Mouse (Mus musculus) lung, embryonic 15.5 days (tissue): ENCODE data around the gene 4930519G04Rik. TPM values are rescaled to one million over a fixed set of nuclear protein-coding genes. Genes with fewer than 3 reads are reported as not detected.

ENCODE experiments used
- microRNA-seq: library from miRNA; unstranded; fragments of <30 nt; microRNA quantifications from one replicate; pipeline ENCODE4, GENCODE M21; 2016
- polyA plus RNA-seq: library from polyadenylated mRNA; unstranded; fragments of >200 nt; fragmentation: Nextera tagmentation; extraction: Ambion mirVana; gene quantifications from 2 replicates; pipeline ENCODE4 v1.2.1, GENCODE M21; 2015

4930519G04Rik gene
- polyA plus RNA-seq, 1 experiment from 2014 or later = not detected

Small RNA genes within 50 kb of the gene (microRNA-seq; reads per million reads assigned to microRNA genes)
- gene Mir6240 = 7.0 reads per million, percentile 25 among the genes with 10 or more reads in this experiment

Other genes starting within 250 kb of the 4930519G04Rik start
- gene Trpv4, start 195.2 kb upstream of the 4930519G04Rik start, polyA plus RNA-seq = 2.0 and 2.2 TPM in 2 replicates
- gene Gltp, start 162.7 kb upstream of the 4930519G04Rik start, polyA plus RNA-seq = 95.4 and 106 TPM in 2 replicates
- gene Tchp, start 145.9 kb upstream of the 4930519G04Rik start, polyA plus RNA-seq = 12.3 and 12.8 TPM in 2 replicates
- 77.4 and 79.3 TPM in 2 replicates for gene Ankrd13a, start 79.0 kb upstream of the 4930519G04Rik start, polyA plus RNA-seq
- 48.7 and 49.3 TPM in 2 replicates for gene Git2, start 78.1 kb upstream of the 4930519G04Rik start, polyA plus RNA-seq
- 76.5 and 76.8 TPM in 2 replicates for gene 1500011B03Rik, start 30.2 kb upstream of the 4930519G04Rik start, polyA plus RNA-seq
- not detected in 2 replicates for gene Gm9936, start 5.0 kb downstream of the 4930519G04Rik start, polyA plus RNA-seq
- 6.2 and 9.2 TPM in 2 replicates for gene Oasl2, start 43.3 kb downstream of the 4930519G04Rik start, polyA plus RNA-seq
- gene Oasl1, start 69.6 kb downstream of the 4930519G04Rik start, polyA plus RNA-seq = 0.70 and 1.2 TPM in 2 replicates
- gene 2210016L21Rik, start 88.5 kb downstream of the 4930519G04Rik start, polyA plus RNA-seq = 47.1 and 49.3 TPM in 2 replicates
- gene Hnf1a, start 117.4 kb downstream of the 4930519G04Rik start, polyA plus RNA-seq = 0.15 TPM in 1 of 2 replicates, not detected in the other
- gene Sppl3, start 157.5 kb downstream of the 4930519G04Rik start, polyA plus RNA-seq = 19.0 and 25.2 TPM in 2 replicates
- gene Gm10401, start 244.6 kb downstream of the 4930519G04Rik start, polyA plus RNA-seq = 26.9 and 32.3 TPM in 2 replicates